Mouse (Mus musculus): ENCODE measurements around the gene Tcerg1l.

Tcerg1l gene

GRCm38 (mm10) chr7:138397485-138398181 is at the start of gene Tcerg1l:
Gene Tcerg1l, minus strand, starts transcription at chr7:138397730.
- in situ Hi-C loops (cut with MboI): no loop called here

GRCm38 (mm10) chr7:138442096-138442495 is 44.6 kb upstream of the Tcerg1l start:
- in situ Hi-C loops (cut with MboI): no loop called here

GRCm38 (mm10) chr7:138432541-138432940 is 35.0 kb upstream of the Tcerg1l start:
- in situ Hi-C loops (cut with MboI): no loop called here

DNA sequence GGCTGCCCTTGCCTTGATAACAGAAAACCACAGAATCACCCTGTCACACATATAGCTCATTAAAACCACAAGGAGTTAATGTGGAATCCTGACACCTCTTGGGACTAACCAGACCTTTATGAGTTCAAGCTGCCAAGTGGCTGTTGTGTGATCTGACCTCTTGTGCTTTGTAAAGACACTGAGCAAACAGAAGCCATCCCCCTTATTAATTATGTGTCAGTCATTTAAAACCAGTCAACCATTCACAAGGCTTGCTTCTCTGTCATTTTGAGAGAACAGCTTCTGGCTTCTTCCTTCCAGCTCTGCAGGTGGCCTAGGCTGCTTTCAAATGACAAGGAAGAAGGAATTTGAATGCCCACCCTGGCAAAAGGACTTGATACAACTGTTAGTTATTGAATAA is 33.9 kb upstream of the Tcerg1l start:
- in situ Hi-C loops (cut with MboI): no loop called here

DNA sequence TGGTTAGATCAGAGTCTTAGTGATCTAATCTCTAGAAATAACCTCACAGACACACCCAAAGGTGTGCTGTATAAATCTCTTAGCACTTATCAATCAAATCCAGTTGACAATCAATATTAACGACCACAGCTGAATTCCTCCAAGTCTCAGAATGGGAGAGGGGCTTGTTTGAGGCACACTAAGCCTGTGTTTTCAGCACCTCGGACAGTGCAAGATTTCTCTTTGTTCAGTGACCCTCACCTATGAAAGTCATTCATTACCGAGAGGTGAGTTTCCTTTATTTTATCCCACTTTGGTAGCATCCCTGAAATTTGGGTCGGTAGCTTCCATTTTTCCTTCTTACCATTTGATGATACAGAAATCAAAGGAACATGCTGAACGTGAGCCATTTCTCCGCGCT is 32.4 kb upstream of the Tcerg1l start:
- in situ Hi-C loops (cut with MboI): no loop called here

DNA sequence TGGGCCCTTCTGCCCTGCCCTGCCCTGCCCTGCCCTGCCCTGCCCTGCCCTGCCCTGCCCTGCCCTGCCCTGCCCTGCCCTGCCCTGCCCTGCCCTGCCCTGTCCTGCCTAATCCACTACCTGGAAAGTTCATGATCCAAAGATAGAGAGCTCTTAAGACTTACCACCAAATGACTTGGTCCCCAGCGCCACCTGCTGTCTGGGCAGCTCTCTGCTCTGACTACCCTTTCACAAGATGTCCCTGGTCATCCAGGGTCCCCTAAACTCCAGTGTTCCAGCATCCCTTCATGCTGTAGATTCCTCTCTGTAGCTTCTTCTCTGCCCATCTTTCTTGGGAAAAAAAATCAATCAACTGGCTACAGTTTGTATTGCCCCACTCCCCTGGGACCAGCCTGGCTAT is 31.3 kb upstream of the Tcerg1l start:
- in situ Hi-C loops (cut with MboI): no loop called here

DNA sequence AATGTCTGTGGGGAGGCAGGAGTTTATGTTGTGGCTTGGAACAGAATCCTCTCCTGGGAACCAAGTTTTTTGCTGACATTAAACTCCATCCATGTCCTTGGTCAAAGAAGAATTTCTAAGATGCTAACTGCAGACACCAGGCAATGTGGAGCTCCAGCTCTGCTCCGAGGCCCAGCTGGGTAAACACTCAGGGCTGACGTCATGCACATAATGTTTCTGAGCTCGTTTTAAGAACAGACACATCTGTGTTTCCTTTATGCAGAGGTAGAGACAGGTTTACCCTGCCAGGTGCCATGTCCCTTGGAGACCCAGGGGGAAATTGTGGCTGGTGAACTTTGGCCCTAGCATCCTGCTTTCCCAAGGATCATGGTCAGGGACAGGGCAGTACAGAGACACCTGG is 29.9 kb upstream of the Tcerg1l start:
- in situ Hi-C loops (cut with MboI): no loop called here

DNA sequence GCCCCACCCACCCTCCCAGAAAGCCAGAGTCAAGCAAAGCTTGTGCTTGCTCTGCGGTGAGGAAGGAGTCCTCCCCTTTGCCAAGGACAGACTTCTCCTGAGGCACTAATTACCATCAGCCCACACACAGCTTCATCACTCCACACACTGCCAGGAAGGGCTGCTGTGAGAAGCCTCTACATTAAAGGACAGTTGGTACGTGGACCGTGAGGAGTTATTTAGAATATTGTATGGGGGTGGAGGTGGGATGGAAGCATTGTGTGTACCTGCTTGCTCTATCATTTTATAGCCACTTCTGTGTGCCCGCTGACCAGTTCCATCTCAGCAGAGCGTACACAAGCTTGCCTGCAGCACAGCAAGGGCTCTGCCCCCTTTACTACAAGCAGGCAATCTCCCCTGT is 16.0 kb upstream of the Tcerg1l start:
- in situ Hi-C loops (cut with MboI): loop anchor here (25.0 kb wide), 1 partner anchor 926 kb away; no protein-coding TSS in a partner anchor

DNA sequence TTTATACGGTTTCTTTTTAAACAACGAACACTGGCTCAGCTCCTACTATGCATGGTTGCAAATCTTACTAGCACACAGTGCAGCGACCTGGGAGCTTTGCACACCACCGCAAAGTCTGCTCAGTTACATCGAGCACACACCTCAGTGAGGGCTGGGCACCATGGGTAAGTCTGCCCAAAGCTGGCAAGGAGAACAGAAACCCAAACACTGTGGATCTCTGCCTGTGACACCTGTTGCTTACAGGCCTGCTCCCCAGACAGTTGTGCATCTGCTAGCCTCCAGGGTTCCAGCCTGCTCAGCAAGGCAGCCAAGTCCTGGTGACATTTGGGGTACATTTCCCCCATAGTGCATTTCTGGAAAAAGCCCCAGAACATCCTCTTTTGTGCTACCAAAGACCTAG is 4.1 kb upstream of the Tcerg1l start:
- in situ Hi-C loops (cut with MboI): loop anchor here (25.0 kb wide), 1 partner anchor 914 kb away; no protein-coding TSS in a partner anchor

- in situ Hi-C loops (cut with MboI): loop anchor here (25.0 kb wide), 1 partner anchor 913 kb away; no protein-coding TSS in a partner anchor
These were observed 3.2 kb upstream of the Tcerg1l start for GRCm38 (mm10) chr7:138400506-138401272.

GRCm38 (mm10) chr7:138398182-138398793 is 758 bp upstream of the Tcerg1l start:
- in situ Hi-C loops (cut with MboI): no loop called here

DNA sequence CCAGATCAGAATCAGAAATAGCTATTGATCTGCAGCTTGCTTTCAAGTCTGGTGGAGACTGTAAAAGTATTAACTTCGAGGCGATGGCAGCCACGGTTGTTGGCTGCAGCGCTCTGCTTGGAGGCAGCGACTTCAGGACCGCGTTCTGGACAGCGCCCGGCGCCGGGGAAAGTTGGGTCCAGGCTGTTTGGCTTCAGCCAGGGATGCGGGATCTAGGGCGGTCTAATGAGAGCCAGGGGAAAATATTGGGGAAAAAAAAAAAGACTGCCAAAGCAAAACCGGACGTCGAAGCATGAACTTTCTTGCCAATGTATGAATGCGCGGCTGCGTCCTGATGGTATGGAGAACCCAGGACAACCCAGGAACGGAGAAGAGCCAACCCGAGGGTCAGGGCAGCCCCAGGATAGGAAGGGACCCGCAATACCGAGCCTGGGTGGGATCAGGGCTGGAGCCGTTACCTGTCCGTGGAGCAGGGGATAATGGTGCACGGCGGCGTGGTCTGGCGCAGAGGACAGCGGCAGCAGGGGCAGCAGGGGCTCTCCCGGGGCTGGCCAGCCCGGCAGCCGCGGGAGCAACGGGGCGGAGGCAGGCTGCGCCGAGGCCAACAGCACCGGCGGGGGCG is 556 bp downstream of the Tcerg1l start:
- in situ Hi-C loops (cut with MboI): no loop called here

- in situ Hi-C loops (cut with MboI): no loop called here
These were observed 1.2 kb downstream of the Tcerg1l start for GRCm38 (mm10) chr7:138396109-138396862.

DNA sequence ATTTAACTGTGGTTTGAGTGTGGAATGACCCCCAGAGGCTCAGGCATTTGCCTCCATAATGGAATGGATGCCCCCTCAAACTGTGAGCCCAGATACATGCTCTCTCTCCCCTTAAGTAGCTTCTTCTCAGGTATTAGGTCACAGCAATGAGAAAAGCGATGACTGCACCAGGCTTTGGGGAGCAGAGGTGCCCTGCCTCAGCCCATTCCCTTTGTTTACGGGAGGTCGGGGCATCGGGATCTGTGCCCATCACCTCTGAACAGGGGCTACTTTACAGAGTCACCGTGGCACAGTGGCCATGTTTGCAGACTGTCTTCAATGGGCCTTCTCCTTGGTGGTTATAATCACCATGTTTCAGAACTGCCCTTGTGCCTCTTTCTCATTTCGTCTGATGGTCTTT is 7.6 kb downstream of the Tcerg1l start:
- in situ Hi-C loops (cut with MboI): no loop called here

DNA sequence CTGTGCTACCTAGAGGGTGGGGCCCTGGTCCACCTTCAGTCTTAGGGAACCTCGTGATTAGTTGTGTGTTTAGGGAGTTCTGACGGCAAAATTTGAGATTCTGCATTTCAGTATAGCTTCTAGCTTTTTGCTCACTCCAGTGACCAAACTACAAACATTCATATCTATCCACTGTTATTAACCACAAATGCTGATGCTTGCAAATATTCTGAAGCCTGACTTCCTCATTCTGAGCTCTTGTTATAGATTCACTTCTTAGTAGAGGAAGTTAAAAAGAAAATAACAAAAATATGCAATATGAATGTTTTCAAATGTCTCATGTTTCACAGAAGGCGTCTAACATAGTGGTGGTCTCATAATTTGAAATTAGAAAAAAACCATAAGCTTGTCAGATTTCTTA is 8.5 kb downstream of the Tcerg1l start:
- in situ Hi-C loops (cut with MboI): no loop called here

- in situ Hi-C loops (cut with MboI): no loop called here
These were observed 18.3 kb downstream of the Tcerg1l start for GRCm38 (mm10) chr7:138379221-138379620.

DNA sequence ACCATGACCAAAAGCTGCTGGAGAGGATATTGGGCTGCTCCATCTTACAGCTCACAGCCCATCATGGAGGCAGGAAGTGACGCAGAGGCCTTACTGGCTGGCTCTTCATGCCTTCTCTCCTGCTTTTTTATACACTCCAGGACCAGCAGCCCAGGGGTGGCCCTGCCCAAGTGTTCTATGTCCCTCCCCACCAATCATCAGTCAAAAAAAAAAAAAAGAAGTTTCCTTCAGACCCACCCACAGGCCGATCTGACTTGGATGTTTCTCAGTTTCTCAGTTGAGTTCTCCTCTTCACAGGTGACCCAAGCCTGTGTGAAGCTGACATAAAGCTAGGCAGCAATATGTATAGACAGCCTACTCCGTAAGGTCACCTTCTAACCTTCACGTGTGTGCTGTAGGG is 19.0 kb downstream of the Tcerg1l start:
- in situ Hi-C loops (cut with MboI): no loop called here

DNA sequence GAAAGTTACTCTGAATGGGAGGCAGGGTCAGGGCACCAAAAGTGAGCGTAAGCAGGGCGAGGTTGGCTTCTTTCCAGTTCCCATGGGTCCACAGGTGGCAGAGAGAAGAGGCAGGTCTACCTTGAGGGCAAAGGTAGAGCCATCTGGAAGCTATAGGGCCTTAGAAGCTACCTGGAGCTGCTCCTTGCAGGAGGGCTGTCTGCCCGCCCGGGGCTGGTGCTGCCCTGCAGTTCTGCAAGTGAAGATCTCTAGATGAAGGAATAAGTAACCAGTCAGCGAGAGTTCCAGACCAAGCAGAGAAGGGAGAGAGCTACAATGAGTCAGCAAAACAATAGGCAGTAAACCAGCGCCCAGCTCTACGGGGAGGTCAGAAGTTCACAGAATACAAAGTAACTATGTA is 22.0 kb downstream of the Tcerg1l start:
- in situ Hi-C loops (cut with MboI): no loop called here

GRCm38 (mm10) chr7:138374376-138374775 is 23.2 kb downstream of the Tcerg1l start:
- in situ Hi-C loops (cut with MboI): no loop called here

- in situ Hi-C loops (cut with MboI): no loop called here
These were observed 24.0 kb downstream of the Tcerg1l start for GRCm38 (mm10) chr7:138373530-138373929.

- in situ Hi-C loops (cut with MboI): no loop called here
These were observed 30.0 kb downstream of the Tcerg1l start for GRCm38 (mm10) chr7:138367570-138367969.

GRCm38 (mm10) chr7:138365519-138365918 is 32.0 kb downstream of the Tcerg1l start:
- in situ Hi-C loops (cut with MboI): no loop called here

Measured in mature B cell (primary cell).